Mouse (Mus musculus): Measurements from ENCODE around the gene 4930432K21Rik. TPM values are rescaled to one million over a fixed set of nuclear protein-coding genes. Genes with fewer than 3 reads are reported as not detected.

The 4930432K21Rik gene
- total RNA-seq (2021) (under 1 TPM; 0.26 to 0.30 TPM), polyA plus RNA-seq (2012; rRNA removed) (0.29 and 0.55 TPM in 2 replicates)
- long read RNA-seq, partial matches to known transcripts, result 0 of 1 reads
- long read RNA-seq, other reads (novel, unspliced or antisense), result 1 of 1 reads

DNA sequence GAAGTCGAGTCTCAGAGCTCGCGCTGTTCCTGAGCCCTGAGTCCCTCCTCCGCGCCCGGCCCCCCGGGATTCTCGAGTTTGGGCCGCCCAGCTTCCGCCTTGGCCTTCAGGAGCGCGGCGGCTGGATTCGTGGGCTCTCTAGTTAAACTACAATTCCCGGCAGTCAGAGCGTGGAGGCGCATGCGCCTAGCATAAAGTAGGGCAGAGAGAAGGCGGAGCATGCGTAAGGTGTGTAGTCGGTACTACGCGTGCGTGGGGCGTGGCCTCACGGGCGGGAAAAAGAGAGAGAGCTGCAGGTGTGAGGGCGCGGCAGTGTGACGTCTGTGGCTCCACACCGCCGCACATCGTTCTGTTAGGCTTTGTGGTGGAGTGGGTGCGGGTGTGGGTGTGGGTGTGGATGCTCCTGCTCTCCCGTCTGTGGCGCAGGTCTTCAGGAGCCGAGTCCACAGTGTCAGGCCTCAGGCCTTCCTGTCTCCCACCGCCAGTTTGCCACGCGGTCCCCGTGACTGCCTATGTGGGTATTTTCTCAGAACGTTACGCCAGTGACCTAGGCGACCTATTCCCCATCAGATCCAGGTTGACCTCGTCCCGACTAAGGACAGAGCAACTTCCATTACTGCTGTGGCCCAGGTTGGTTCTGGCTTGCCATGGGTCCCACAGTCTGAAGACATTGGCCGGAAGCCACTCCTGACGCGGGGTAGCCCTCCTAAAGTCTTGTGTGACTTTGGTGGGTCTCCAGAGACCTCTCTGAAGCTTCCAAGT, at the start of gene 4930432K21Rik, which contains the start of gene Cc2d1a:
TSS of gene 4930432K21Rik (plus strand) at position 257 of the 762 bp plus-strand sequence.
TSS of gene Cc2d1a (minus strand) at position 168 of the 762 bp plus-strand sequence.
- WGBS, result 15% methylated on average over 49 of the region's 49 CpGs
- H3K27ac ChIP-seq, result peak within 1 kb of the TSS; percentile 81
- no peaks in the 10 kb centered on the region for H3K36me3 ChIP-seq (ENCODE audit: control insufficient read depth, insufficient read depth, low read length)
- H3K27me3 ChIP-seq (ENCODE audit: control insufficient read depth, insufficient read depth, low read length), result no peaks in the 10 kb centered on the region
- H3K4me1 ChIP-seq (ENCODE audit: control insufficient read depth, insufficient read depth, low read length), result peaks cover 6% of the 10 kb centered on the region
- TF ChIP-seq EP300 (IDR thresholded peaks at IDR 0.05; ENCODE audit: insufficient read depth, low read depth, low read length), result 0 out of 2 replicates have a peak, but pooled peaks have one; percentile 7
- peak; percentile 76 for TF ChIP-seq POLR2A (IDR thresholded peaks at IDR 0.05; ENCODE audit: insufficient read depth, low read depth, low read length)
- no peak for TF ChIP-seq CTCF (IDR thresholded peaks at IDR 0.05)
- H3K4me3 ChIP-seq, result peak within 1 kb of the TSS; percentile 75
- H3K9ac ChIP-seq (ENCODE audit: low read depth, low read length), result peak within 1 kb of the TSS; percentile 79
- intact Hi-C loops (cut with DNase I), result loop anchor here (1.0 to 5.0 kb wide), 3 partner anchors 33 to 81 kb away; partner anchors contain the start of genes Dcaf15, Gm10643 and Rfx1
- no peaks in the 10 kb centered on the region for H3K79me2 ChIP-seq (replicated peaks; ENCODE audit: control insufficient read depth, insufficient read depth, low read length)
- peak; percentile 92 to 95 for DNase-seq

GRCm38 (mm10) chr8:84098376-84098775, 49.4 kb upstream of the 4930432K21Rik start:
- H3K9ac ChIP-seq (ENCODE audit: low read depth, low read length), result no peak overlapping the region
- H3K79me2 ChIP-seq (replicated peaks; ENCODE audit: control insufficient read depth, insufficient read depth, low read length), result no peaks in the 10 kb centered on the region; the same call in 1 of the 2 replicates
- 90% methylated on average over 7 of the region's 7 CpGs for WGBS
- H3K4me3 ChIP-seq, result no peak overlapping the region
- H3K27ac ChIP-seq, result no peak overlapping the region
- TF ChIP-seq EP300 (IDR thresholded peaks at IDR 0.05; ENCODE audit: insufficient read depth, low read depth, low read length), result no peak
- TF ChIP-seq POLR2A (IDR thresholded peaks at IDR 0.05; ENCODE audit: insufficient read depth, low read depth, low read length), result no peak
- TF ChIP-seq CTCF (IDR thresholded peaks at IDR 0.05), result no peak
- H3K4me1 ChIP-seq (ENCODE audit: control insufficient read depth, insufficient read depth, low read length), result no peaks in the 10 kb centered on the region
- DNase-seq, result no peak
- no peaks in the 10 kb centered on the region for H3K27me3 ChIP-seq (ENCODE audit: control insufficient read depth, insufficient read depth, low read length)
- intact Hi-C loops (cut with DNase I), result no loop called here
- H3K36me3 ChIP-seq (ENCODE audit: control insufficient read depth, insufficient read depth, low read length), result no peaks in the 10 kb centered on the region

- Histone ChIP-seq H3K27me3 (ENCODE audit: control insufficient read depth, insufficient read depth, low read length) (no peaks in the 10 kb centered on the region), H3K4me3 (no peak overlapping the region), H3K4me1 (ENCODE audit: control insufficient read depth, insufficient read depth, low read length) (peaks cover 5% of the 10 kb centered on the region), H3K27ac (no peak overlapping the region), H3K36me3 (ENCODE audit: control insufficient read depth, insufficient read depth, low read length) (no peaks in the 10 kb centered on the region), H3K79me2 (replicated peaks; ENCODE audit: control insufficient read depth, insufficient read depth, low read length) (peaks cover 1% of the 10 kb centered on the region; the same call in 1 of the 2 replicates), H3K9ac (ENCODE audit: low read depth, low read length) (no peak overlapping the region)
- 92% methylated on average over 25 of the region's 25 CpGs for WGBS
- intact Hi-C loops (cut with DNase I), result no loop called here
- TF ChIP-seq EP300 (IDR thresholded peaks at IDR 0.05; ENCODE audit: insufficient read depth, low read depth, low read length), result no peak
- DNase-seq, result no peak
Measured at GRCm38 (mm10) chr8:84101476-84102270, 46.2 kb upstream of the 4930432K21Rik start.

- Histone ChIP-seq H3K36me3 (ENCODE audit: control insufficient read depth, insufficient read depth, low read length) (no peaks in the 10 kb centered on the region), H3K9ac (ENCODE audit: low read depth, low read length) (peak overlapping the region; percentile 21; the same call in 1 of the 2 replicates), H3K4me1 (ENCODE audit: control insufficient read depth, insufficient read depth, low read length) (peaks cover 5% of the 10 kb centered on the region), H3K4me3 (no peak overlapping the region), H3K27me3 (ENCODE audit: control insufficient read depth, insufficient read depth, low read length) (no peaks in the 10 kb centered on the region), H3K27ac (no peak overlapping the region), H3K79me2 (replicated peaks; ENCODE audit: control insufficient read depth, insufficient read depth, low read length) (peaks cover 1% of the 10 kb centered on the region; the same call in 1 of the 2 replicates)
- TF ChIP-seq POLR2A (IDR thresholded peaks at IDR 0.05; ENCODE audit: insufficient read depth, low read depth, low read length) (no peak), EP300 (IDR thresholded peaks at IDR 0.05; ENCODE audit: insufficient read depth, low read depth, low read length) (no peak), CTCF (IDR thresholded peaks at IDR 0.05) (no peak)
- 20% methylated on average over 3 of the region's 3 CpGs for WGBS
- peak in 1 of 2 experiments; percentile 5 for DNase-seq
- intact Hi-C loops (cut with DNase I), result loop anchor here (1.0 kb wide), 1 partner anchor 60 kb away; no protein-coding TSS in a partner anchor
Measured at GRCm38 (mm10) chr8:84103601-84104000, 44.2 kb upstream of the 4930432K21Rik start.

GRCm38 (mm10) chr8:84104221-84104620, 43.6 kb upstream of the 4930432K21Rik start:
- no peaks in the 10 kb centered on the region for H3K36me3 ChIP-seq (ENCODE audit: control insufficient read depth, insufficient read depth, low read length)
- no peak for DNase-seq
- H3K9ac ChIP-seq (ENCODE audit: low read depth, low read length), result peak overlapping the region; percentile 59
- no peaks in the 10 kb centered on the region for H3K27me3 ChIP-seq (ENCODE audit: control insufficient read depth, insufficient read depth, low read length)
- WGBS, result 1% methylated on average over 25 of the region's 29 CpGs
- peak overlapping the region; percentile 72 for H3K4me3 ChIP-seq
- peak overlapping the region; percentile 88 for H3K27ac ChIP-seq
- H3K79me2 ChIP-seq (replicated peaks; ENCODE audit: control insufficient read depth, insufficient read depth, low read length), result peaks cover 1% of the 10 kb centered on the region; the same call in 1 of the 2 replicates
- TF ChIP-seq EP300 (IDR thresholded peaks at IDR 0.05; ENCODE audit: insufficient read depth, low read depth, low read length) (no peak), POLR2A (IDR thresholded peaks at IDR 0.05; ENCODE audit: insufficient read depth, low read depth, low read length) (no peak), CTCF (IDR thresholded peaks at IDR 0.05) (peak; percentile 55)
- intact Hi-C loops (cut with DNase I), result loop anchor here (1.0 to 2.0 kb wide), 2 partner anchors 35 to 43 kb away; partner anchors contain the start of gene Cc2d1a
- peaks cover 5% of the 10 kb centered on the region for H3K4me1 ChIP-seq (ENCODE audit: control insufficient read depth, insufficient read depth, low read length)
